Mouse (Mus musculus) liver, embryonic 15.5 days (tissue): ENCODE data around the gene Hcn3. TPM values are rescaled to one million over a fixed set of nuclear protein-coding genes. Genes with fewer than 3 reads are reported as not detected.
A peak's percentile ranks its signal among the peaks of the same experiment; 100 is the strongest.

Source experiments
- ATAC-seq: fragments of 200-750 bp; cut with Nextera tagmentation; 2 replicates; pipeline ENCODE4 v1.8.0; 2017; ENCODE audit warnings: moderate number of reproducible peaks, mild to moderate bottlenecking, moderate library complexity; ENCODE audit not compliant: insufficient read depth
- H3K27ac ChIP-seq: fragments of 300-500 bp; sonication (generic); replicated peaks from 2 replicates; pipeline ENCODE4 v1.5.1; 2015; ENCODE audit warnings: mild to moderate bottlenecking, inconsistent platforms
- H3K27me3 ChIP-seq: fragments of 300-500 bp; sonication (generic); 2 replicates; pipeline ENCODE4 v1.6.1; 2015; ENCODE audit warnings: mild to moderate bottlenecking, inconsistent platforms
- H3K36me3 ChIP-seq: fragments of 300-500 bp; sonication (generic); replicated peaks from 2 replicates; pipeline ENCODE4 v1.6.1; 2015; ENCODE audit warnings: moderate library complexity, mild to moderate bottlenecking, inconsistent platforms
- H3K4me1 ChIP-seq: fragments of 300-500 bp; sonication (generic); replicated peaks from 2 replicates; pipeline ENCODE4 v1.6.1; 2015; ENCODE audit warnings: inconsistent platforms
- H3K4me2 ChIP-seq: fragments of 300-500 bp; sonication (generic); 2 replicates; pipeline ENCODE4 v1.6.1; 2015; ENCODE audit warnings: moderate library complexity, mild to moderate bottlenecking, inconsistent platforms
- H3K4me3 ChIP-seq: fragments of 300-500 bp; sonication (generic); replicated peaks from 2 replicates; pipeline ENCODE4 v1.5.1; 2015; ENCODE audit warnings: mild to moderate bottlenecking, inconsistent platforms
- H3K9ac ChIP-seq: fragments of 300-500 bp; sonication (generic); 2 replicates; pipeline ENCODE4 v1.6.1; 2015; ENCODE audit warnings: moderate library complexity, mild to moderate bottlenecking, inconsistent platforms
- H3K9me3 ChIP-seq: fragments of 300-500 bp; sonication (generic); replicated peaks from 2 replicates; pipeline ENCODE4 v1.6.1; 2016; ENCODE audit warnings: inconsistent platforms
- WGBS: fragments of 180-500 bp; shearing (Covaris S2); methylation state at CpG from one replicate; pipeline ENCODE4 v1.1.7; 2015; ENCODE audit warnings: mixed read lengths; ENCODE audit not compliant: insufficient replicate concordance; 5-methylcytosine and 5-hydroxymethylcytosine counted together
- polyA plus RNA-seq: library from polyadenylated mRNA; unstranded; fragments of >200 nt; fragmentation: Nextera tagmentation; extraction: Ambion mirVana; gene quantifications from 2 replicates; pipeline ENCODE4 v1.2.1, GENCODE M21; 2015

Gene Hcn3
- polyA plus RNA-seq, 1 experiment from 2014 or later, result 0.43 TPM

GRCm38 (mm10) chr3:89115522-89115921, 44.5 kb downstream of the Hcn3 start:
- 0% methylated on average over 2 of the region's 2 CpGs for WGBS
- Histone ChIP-seq H3K9ac (no peak overlapping the region), H3K4me2 (peak overlapping the region; percentile 36; the same call in 1 of the 2 replicates), H3K9me3 (no peaks in the 10 kb centered on the region), H3K4me3 (no peak overlapping the region), H3K4me1 (peaks cover 31% of the 10 kb centered on the region), H3K36me3 (no peaks in the 10 kb centered on the region), H3K27me3 (no peaks in the 10 kb centered on the region), H3K27ac (no peak overlapping the region; the same call in 1 of the 2 replicates)
- peak; percentile 78 for ATAC-seq

GRCm38 (mm10) chr3:89113058-89113457, 46.9 kb downstream of the Hcn3 start:
- Histone ChIP-seq H3K27me3 (no peaks in the 10 kb centered on the region), H3K4me1 (peaks cover 31% of the 10 kb centered on the region), H3K36me3 (no peaks in the 10 kb centered on the region), H3K9me3 (no peaks in the 10 kb centered on the region), H3K4me2 (no peak overlapping the region), H3K27ac (peak overlapping the region; percentile 49; the same call in 1 of the 2 replicates), H3K4me3 (no peak overlapping the region), H3K9ac (no peak overlapping the region)
- WGBS, result 73% methylated on average over 4 of the region's 4 CpGs
- peak; percentile 55; the same call in 1 of the 2 replicates for ATAC-seq

GRCm38 (mm10) chr3:89108146-89108545, 51.9 kb downstream of the Hcn3 start:
- no peaks in the 10 kb centered on the region for H3K27me3 ChIP-seq
- no peak overlapping the region for H3K9ac ChIP-seq
- H3K4me1 ChIP-seq, result peaks cover 6% of the 10 kb centered on the region
- H3K4me3 ChIP-seq, result no peak overlapping the region
- H3K4me2 ChIP-seq, result no peak overlapping the region
- H3K27ac ChIP-seq, result no peak overlapping the region
- WGBS, result 48% methylated on average over 1 of the region's 1 CpGs
- ATAC-seq, result no peak
- no peaks in the 10 kb centered on the region for H3K9me3 ChIP-seq
- no peaks in the 10 kb centered on the region for H3K36me3 ChIP-seq

GRCm38 (mm10) chr3:89107545-89107944, 52.5 kb downstream of the Hcn3 start:
- no peak for ATAC-seq
- Histone ChIP-seq H3K36me3 (no peaks in the 10 kb centered on the region), H3K9ac (no peak overlapping the region), H3K27ac (no peak overlapping the region), H3K27me3 (no peaks in the 10 kb centered on the region), H3K9me3 (no peaks in the 10 kb centered on the region), H3K4me2 (no peak overlapping the region), H3K4me3 (no peak overlapping the region), H3K4me1 (peaks cover 12% of the 10 kb centered on the region)
- 45% methylated on average over 3 of the region's 3 CpGs for WGBS

GRCm38 (mm10) chr3:89106881-89107280, 53.1 kb downstream of the Hcn3 start:
- H3K9me3 ChIP-seq, result no peaks in the 10 kb centered on the region
- no peak overlapping the region for H3K9ac ChIP-seq
- H3K27ac ChIP-seq, result no peak overlapping the region
- peaks cover 17% of the 10 kb centered on the region for H3K4me1 ChIP-seq
- no peaks in the 10 kb centered on the region for H3K36me3 ChIP-seq
- no peak overlapping the region for H3K4me2 ChIP-seq
- no peak overlapping the region for H3K4me3 ChIP-seq
- H3K27me3 ChIP-seq, result no peaks in the 10 kb centered on the region
- ATAC-seq, result no peak

- peaks cover 22% of the 10 kb centered on the region for H3K36me3 ChIP-seq
- no peak for ATAC-seq
- H3K27me3 ChIP-seq, result no peaks in the 10 kb centered on the region
- no peaks in the 10 kb centered on the region for H3K9me3 ChIP-seq
- H3K4me1 ChIP-seq, result peaks cover 47% of the 10 kb centered on the region
- no peak overlapping the region for H3K9ac ChIP-seq
- no peak overlapping the region for H3K4me2 ChIP-seq
- peak overlapping the region; percentile 82 for H3K27ac ChIP-seq
- 42% methylated on average over 4 of the region's 4 CpGs for WGBS
- no peak overlapping the region for H3K4me3 ChIP-seq
Measured at GRCm38 (mm10) chr3:89103291-89103595, 56.8 kb downstream of the Hcn3 start.

- Histone ChIP-seq H3K9me3 (no peaks in the 10 kb centered on the region), H3K4me3 (peak overlapping the region; percentile 72), H3K9ac (peak overlapping the region; percentile 51), H3K4me1 (peaks cover 47% of the 10 kb centered on the region), H3K36me3 (peaks cover 28% of the 10 kb centered on the region), H3K27me3 (no peaks in the 10 kb centered on the region), H3K27ac (peak overlapping the region; percentile 82), H3K4me2 (peak overlapping the region; percentile 84)
- 48% methylated on average over 12 of the region's 12 CpGs for WGBS
- no peak for ATAC-seq
Measured at GRCm38 (mm10) chr3:89102495-89103290, 57.3 kb downstream of the Hcn3 start.

- H3K36me3 ChIP-seq, result peaks cover 35% of the 10 kb centered on the region
- H3K9ac ChIP-seq, result peak within 1 kb of the TSS; percentile 74
- no peaks in the 10 kb centered on the region for H3K9me3 ChIP-seq
- peak within 1 kb of the TSS; percentile 84 for H3K4me2 ChIP-seq
- H3K4me3 ChIP-seq, result peak within 1 kb of the TSS; percentile 72
- no peaks in the 10 kb centered on the region for H3K27me3 ChIP-seq
- under 1% methylated on average over 26 of the region's 26 CpGs for WGBS
- peak within 1 kb of the TSS; percentile 84 for H3K27ac ChIP-seq
- peaks cover 47% of the 10 kb centered on the region for H3K4me1 ChIP-seq
- peak; percentile 98 for ATAC-seq
Measured at GRCm38 (mm10) chr3:89101812-89102494, 58.0 kb downstream of the Hcn3 start, which contains the start of gene Fdps. Gene Fdps, minus strand, starts transcription at chr3:89101959.

GRCm38 (mm10) chr3:89101459-89101811, 58.6 kb downstream of the Hcn3 start:
- H3K4me3 ChIP-seq, result peak overlapping the region; percentile 72
- ATAC-seq, result peak; percentile 44
- peak overlapping the region; percentile 84 for H3K4me2 ChIP-seq
- no peaks in the 10 kb centered on the region for H3K9me3 ChIP-seq
- peak overlapping the region; percentile 84 for H3K27ac ChIP-seq
- no peaks in the 10 kb centered on the region for H3K27me3 ChIP-seq
- peak overlapping the region; percentile 74 for H3K9ac ChIP-seq
- H3K36me3 ChIP-seq, result peaks cover 40% of the 10 kb centered on the region
- WGBS, result under 1% methylated on average over 19 of the region's 19 CpGs
- peaks cover 47% of the 10 kb centered on the region for H3K4me1 ChIP-seq

GRCm38 (mm10) chr3:89100811-89101210, 59.2 kb downstream of the Hcn3 start, which contains the start of gene Gm43738:
Gene Gm43738, minus strand, starts transcription at chr3:89101099.
- 44% methylated on average over 7 of the region's 7 CpGs for WGBS
- peak within 1 kb of the TSS; percentile 84 for H3K27ac ChIP-seq
- H3K4me1 ChIP-seq, result peaks cover 47% of the 10 kb centered on the region
- H3K9me3 ChIP-seq, result no peaks in the 10 kb centered on the region
- H3K4me3 ChIP-seq, result peak within 1 kb of the TSS; percentile 72
- peaks cover 47% of the 10 kb centered on the region for H3K36me3 ChIP-seq
- H3K4me2 ChIP-seq, result peak within 1 kb of the TSS; percentile 84
- no peak for ATAC-seq
- peak within 1 kb of the TSS; percentile 74 for H3K9ac ChIP-seq
- no peaks in the 10 kb centered on the region for H3K27me3 ChIP-seq
